34 mouse cellular contexts compared by ENCODE assay signal in the genomic region with DNA sequence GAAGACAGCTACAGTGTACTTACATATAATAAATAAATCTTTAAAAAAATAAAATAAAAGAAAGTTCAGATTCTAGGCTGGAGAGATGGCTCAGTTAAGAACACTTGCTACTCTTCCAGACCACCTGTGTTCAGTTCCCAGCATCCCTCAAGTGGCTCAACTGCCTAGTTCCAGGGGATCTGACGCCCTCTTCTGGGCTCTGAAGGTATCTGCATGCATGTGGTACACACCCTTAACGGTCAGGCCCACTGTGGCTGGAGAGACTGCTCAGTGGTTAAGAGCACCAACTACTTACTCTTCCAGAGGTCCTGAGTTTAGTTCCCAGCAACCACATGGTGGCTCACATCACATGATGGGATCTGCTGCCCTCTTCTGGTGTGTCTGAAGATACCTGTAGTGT. TPM values are rescaled to one million over a fixed set of nuclear protein-coding genes. Genes with fewer than 3 reads are reported as not detected.
A peak's percentile ranks its signal among the peaks of the same experiment; 100 is the strongest.
DNase-seq lines count a peak whose midpoint lies in the region; ATAC-seq and TF ChIP-seq lines count a peak whose summit lies in the region.
"Had no signal": no experiment of that assay in that cellular context is flagged by ENCODE, and none has a peak within 500 bp of the region (broad histone marks: within the 10 kb centered on the region; RNA-seq: fewer than 3 reads in every experiment).

No protein-coding gene starts in this region.

- no peak overlapping the region for H3K27ac ChIP-seq in intestine, postnatal 0 days (ENCODE audit: low read depth, low read length)
- H3K27ac ChIP-seq in intestine, embryonic 16.5 days (ENCODE audit: low read length), result no peak overlapping the region
- H3K27ac ChIP-seq in midbrain, postnatal 0 days (ENCODE audit: low read depth, low read length), result no peak overlapping the region
- no peak overlapping the region for H3K27ac ChIP-seq in midbrain, embryonic 14.5 days (replicated peaks; ENCODE audit: low read depth, low read length)
- H3K27ac ChIP-seq in ES-E14 (ENCODE audit: insufficient read depth, low read depth, low read length, poor library complexity, severe bottlenecking), result no peak overlapping the region
- H3K27ac ChIP-seq in bone marrow, adult 2 months (ENCODE audit: control insufficient read depth, insufficient read depth, low read depth, low read length, poor library complexity), result no peak overlapping the region
- H3K27ac ChIP-seq: embryonic facial prominence, embryonic 13.5 days; forebrain, embryonic 10.5 days; hindbrain, embryonic 12.5 days; kidney, embryonic 15.5 days; limb, embryonic 12.5 days; liver, embryonic 12.5 days; midbrain, embryonic 15.5 days; neural tube, embryonic 12.5 days had no signal

- in situ Hi-C loops in ES-E14 (cut with MboI; ENCODE audit: low sequenced_read_pairs in 2 of 2, unreplicated experiment in 2 of 2), result no loop called here

- TF ChIP-seq POLR2A in bone marrow, adult 2 months (IDR thresholded peaks at IDR 0.05; ENCODE audit: borderline replicate concordance, control insufficient read depth, low read depth, low read length), result no peak

- no peak overlapping the region for H3K4me2 ChIP-seq in intestine, postnatal 0 days (replicated peaks; ENCODE audit: low read depth)
- H3K4me2 ChIP-seq in intestine, embryonic 16.5 days (ENCODE audit: low read depth, low read length), result no peak overlapping the region
- H3K4me2 ChIP-seq in midbrain, postnatal 0 days (ENCODE audit: low read depth, low read length, poor library complexity, severe bottlenecking), result no peak overlapping the region
- no peak overlapping the region for H3K4me2 ChIP-seq in midbrain, embryonic 14.5 days (ENCODE audit: low read length)
- H3K4me2 ChIP-seq: embryonic facial prominence, embryonic 13.5 days; hindbrain, embryonic 12.5 days; kidney, embryonic 15.5 days; limb, embryonic 12.5 days; liver, embryonic 12.5 days; midbrain, embryonic 15.5 days; neural tube, embryonic 12.5 days had no signal

- no peak overlapping the region for H3K4me3 ChIP-seq in intestine, postnatal 0 days (ENCODE audit: low read depth, low read length)
- no peak overlapping the region for H3K4me3 ChIP-seq in intestine, embryonic 16.5 days (ENCODE audit: low read length)
- H3K4me3 ChIP-seq in midbrain, postnatal 0 days (ENCODE audit: low read depth, low read length), result no peak overlapping the region
- H3K4me3 ChIP-seq in midbrain, embryonic 14.5 days (replicated peaks; ENCODE audit: low read depth, low read length), result no peak overlapping the region
- no peak overlapping the region for H3K4me3 ChIP-seq in ES-E14 (ENCODE audit: insufficient read depth in 1 of 2, low read depth in 1 of 2, low read length in 2 of 2, poor library complexity in 1 of 2, severe bottlenecking in 1 of 2)
- no peak overlapping the region for H3K4me3 ChIP-seq in bone marrow, adult 2 months (replicated peaks; ENCODE audit: control insufficient read depth, low read depth, low read length)
- H3K4me3 ChIP-seq: embryonic facial prominence, embryonic 13.5 days; forebrain, embryonic 10.5 days; hindbrain, embryonic 12.5 days; kidney, embryonic 15.5 days; limb, embryonic 12.5 days; liver, embryonic 12.5 days; midbrain, embryonic 15.5 days; myocyte; neural tube, embryonic 12.5 days had no signal

- no peak overlapping the region for H3K9ac ChIP-seq in intestine, postnatal 0 days (ENCODE audit: low read depth, low read length)
- no peak overlapping the region for H3K9ac ChIP-seq in intestine, embryonic 16.5 days (ENCODE audit: low read depth, low read length)
- H3K9ac ChIP-seq in midbrain, postnatal 0 days (replicated peaks; ENCODE audit: low read length, poor library complexity, severe bottlenecking), result no peak overlapping the region
- no peak overlapping the region for H3K9ac ChIP-seq in midbrain, embryonic 14.5 days (replicated peaks; ENCODE audit: low read length)
- no peak overlapping the region for H3K9ac ChIP-seq in ES-E14 (ENCODE audit: insufficient read depth, low read depth, low read length, poor library complexity, severe bottlenecking)
- H3K9ac ChIP-seq: embryonic facial prominence, embryonic 13.5 days; hindbrain, embryonic 12.5 days; kidney, embryonic 15.5 days; limb, embryonic 12.5 days; liver, embryonic 12.5 days; midbrain, embryonic 15.5 days; neural tube, embryonic 12.5 days had no signal

- WGBS in intestine, postnatal 0 days, result 68% methylated on average over 2 of the region's 2 CpGs
- 63% methylated on average over 2 of the region's 2 CpGs for WGBS in intestine, embryonic 16.5 days
- 65% methylated on average over 2 of the region's 2 CpGs for WGBS in midbrain, postnatal 0 days
- WGBS in midbrain, embryonic 14.5 days, result 78% methylated on average over 2 of the region's 2 CpGs
- WGBS in bone marrow, adult 2 months, result 67% methylated on average over 2 of the region's 2 CpGs

- no peaks in the 10 kb centered on the region for H3K9me3 ChIP-seq in intestine, postnatal 0 days (ENCODE audit: control insufficient read depth)
- H3K9me3 ChIP-seq in intestine, embryonic 16.5 days (ENCODE audit: control insufficient read depth, low read length), result no peaks in the 10 kb centered on the region
- no peaks in the 10 kb centered on the region for H3K9me3 ChIP-seq in midbrain, postnatal 0 days (ENCODE audit: low read length)
- no peaks in the 10 kb centered on the region for H3K9me3 ChIP-seq in midbrain, embryonic 14.5 days (ENCODE audit: control insufficient read depth, low read length)
- no peaks in the 10 kb centered on the region for H3K9me3 ChIP-seq in ES-E14 (ENCODE audit: control insufficient read depth, insufficient read depth, low read depth, low read length)
- H3K9me3 ChIP-seq: embryonic facial prominence, embryonic 13.5 days; forebrain, embryonic 10.5 days; hindbrain, embryonic 12.5 days; kidney, embryonic 15.5 days; limb, embryonic 12.5 days; liver, embryonic 12.5 days; midbrain, embryonic 15.5 days; neural tube, embryonic 12.5 days had no signal

- peaks cover 34% of the 10 kb centered on the region for H3K27me3 ChIP-seq in intestine, postnatal 0 days (replicated peaks; ENCODE audit: control insufficient read depth, insufficient read depth, low read length)
- H3K27me3 ChIP-seq in intestine, embryonic 16.5 days (replicated peaks; ENCODE audit: control insufficient read depth, insufficient read depth, low read length), result peaks cover 39% of the 10 kb centered on the region
- H3K27me3 ChIP-seq in midbrain, postnatal 0 days (ENCODE audit: insufficient read depth, low read length), result peaks cover 33% of the 10 kb centered on the region
- peaks cover 76% of the 10 kb centered on the region for H3K27me3 ChIP-seq in midbrain, embryonic 14.5 days (ENCODE audit: control insufficient read depth, insufficient read depth, low read length)

- intact Hi-C loops in left cerebral cortex, postnatal 25 days (cut with DNase I), result no loop called here
- intact Hi-C loops in left cerebral cortex, postnatal 10 days (cut with DNase I), result no loop called here

- peak; percentile 33 for TF ChIP-seq CTCF in intestine, postnatal 0 days (IDR thresholded peaks at IDR 0.05; ENCODE audit: low read depth)
- peak; percentile 33; the same call in 1 of the 2 replicates for TF ChIP-seq CTCF in midbrain, postnatal 0 days (IDR thresholded peaks at IDR 0.05)
- 0 out of 2 replicates have a peak, but pooled peaks have one; percentile 12 for TF ChIP-seq CTCF in bone marrow, adult 2 months (IDR thresholded peaks at IDR 0.05; ENCODE audit: control insufficient read depth, insufficient read depth, low read length)

- no peak for DNase-seq in midbrain, postnatal 0 days (ENCODE audit: low spot score)
- DNase-seq in midbrain, embryonic 14.5 days, result no peak
- DNase-seq in ES-E14 (ENCODE audit: low read depth, low spot score), result peak; percentile 57
- DNase-seq in left cerebral cortex, postnatal 25 days (ENCODE audit: low spot score in 2 of 2), result no peak
- no peak for DNase-seq in left cerebral cortex, postnatal 10 days (ENCODE audit: extremely low spot score in 1 of 2, low spot score in 2 of 2)
- DNase-seq: adrenal gland, postnatal 10 days; B cell, adult 2 months; cerebellum, adult 11 months; cerebellum, adult 9-11 months; gastrocnemius, postnatal 10 days; heart, postnatal 14 days; kidney, adult 18-20 months; kidney, postnatal 36 days; lung, adult 2 months; lung, postnatal 10 days; right cerebral cortex, adult 18-20 months had no signal

- H3K36me3 ChIP-seq in intestine, postnatal 0 days (ENCODE audit: control insufficient read depth, insufficient read depth), result no peaks in the 10 kb centered on the region; the same call in 1 of the 2 replicates
- H3K36me3 ChIP-seq in intestine, embryonic 16.5 days (ENCODE audit: control insufficient read depth, insufficient read depth, low read length), result no peaks in the 10 kb centered on the region
- peaks cover 21% of the 10 kb centered on the region for H3K36me3 ChIP-seq in midbrain, postnatal 0 days (ENCODE audit: insufficient read depth, low read length)
- peaks cover 11% of the 10 kb centered on the region; the same call in 1 of the 2 replicates for H3K36me3 ChIP-seq in midbrain, embryonic 14.5 days (ENCODE audit: control insufficient read depth, insufficient read depth, low read length)
- no peaks in the 10 kb centered on the region for H3K36me3 ChIP-seq in ES-E14 (ENCODE audit: control insufficient read depth, insufficient read depth, low read length, poor library complexity, severe bottlenecking)
- H3K36me3 ChIP-seq: hindbrain, embryonic 12.5 days; liver, embryonic 12.5 days; midbrain, embryonic 15.5 days; neural tube, embryonic 12.5 days had no signal

- ATAC-seq in intestine, postnatal 0 days, result no peak
- no peak for ATAC-seq in intestine, embryonic 16.5 days
- no peak for ATAC-seq in midbrain, postnatal 0 days (ENCODE audit: low FRiP score)
- no peak for ATAC-seq in midbrain, embryonic 14.5 days (ENCODE audit: low FRiP score, low TSS enrichment)
- ATAC-seq: forebrain, embryonic 16.5 days; liver, embryonic 12.5 days; midbrain, embryonic 15.5 days had no signal

- no peaks in the 10 kb centered on the region for H3K4me1 ChIP-seq in intestine, postnatal 0 days (replicated peaks; ENCODE audit: control insufficient read depth, insufficient read depth, low read length)
- peaks cover 25% of the 10 kb centered on the region for H3K4me1 ChIP-seq in intestine, embryonic 16.5 days (ENCODE audit: control insufficient read depth, insufficient read depth, low read length)
- H3K4me1 ChIP-seq in midbrain, postnatal 0 days (ENCODE audit: insufficient read depth, low read length), result peaks cover 10% of the 10 kb centered on the region; the same call in 1 of the 2 replicates
- H3K4me1 ChIP-seq in midbrain, embryonic 14.5 days (ENCODE audit: control insufficient read depth, insufficient read depth, low read length), result peaks cover 16% of the 10 kb centered on the region; the same call in 1 of the 2 replicates
- H3K4me1 ChIP-seq in ES-E14 (ENCODE audit: control insufficient read depth in 2 of 2, insufficient read depth in 2 of 2, low read length in 2 of 2, poor library complexity in 1 of 2), result peaks cover 0 to 14% of the 10 kb centered on the region in 2 experiments; a peak in 2 of 4 replicates
- no peaks in the 10 kb centered on the region for H3K4me1 ChIP-seq in bone marrow, adult 2 months (ENCODE audit: control insufficient read depth, insufficient read depth, low read length)

RNA-seq across cellular contexts. Expression of a gene that starts 3.9 kb away (rescaled TPM):
- polyA plus RNA-seq in intestine, postnatal 0 days (2015; fragmentation: Nextera tagmentation; extraction: Ambion mirVana), result 2.9 and 3.1 TPM in 2 replicates
- polyA plus RNA-seq in intestine, embryonic 16.5 days (2015; fragmentation: Nextera tagmentation; extraction: Ambion mirVana), result 3.4 and 4.7 TPM in 2 replicates
- 138 and 149 TPM in 2 replicates for total RNA-seq in midbrain, postnatal 0 days (2014; rRNA removed)
- polyA plus RNA-seq in midbrain, postnatal 0 days (2015; fragmentation: Nextera tagmentation; extraction: Ambion mirVana), result 20.1 and 21.2 TPM in 2 replicates
- 14.0 and 15.2 TPM in 2 replicates for polyA plus RNA-seq in midbrain, embryonic 14.5 days (2014; fragmentation: Nextera tagmentation; extraction: Ambion mirVana)
- 5.1 and 7.2 TPM in 2 replicates for total RNA-seq in ES-E14 (2012; rRNA removed)
- polyA plus RNA-seq in bone marrow, adult 2 months (2011; ENCODE audit: insufficient read depth, insufficient read length, low replicate concordance, missing spikeins), result 1.4 and 4.1 TPM in 2 replicates
- total RNA-seq in left cerebral cortex, postnatal 25 days (2021), result 10 to 100 TPM; 26.8 to 37.1 TPM
- total RNA-seq in left cerebral cortex, postnatal 10 days (2021), result 10 to 100 TPM; 32.9 to 35.7 TPM

RNA-seq across cellular contexts. Expression of a gene that starts 13.5 kb away (rescaled TPM):
- not detected in 2 replicates for polyA plus RNA-seq in intestine, postnatal 0 days (2015; fragmentation: Nextera tagmentation; extraction: Ambion mirVana)
- polyA plus RNA-seq in intestine, embryonic 16.5 days (2015; fragmentation: Nextera tagmentation; extraction: Ambion mirVana), result not detected in 2 replicates
- not detected in 2 replicates for total RNA-seq in midbrain, postnatal 0 days (2014; rRNA removed)
- 0.19 and 0.36 TPM in 2 replicates for polyA plus RNA-seq in midbrain, postnatal 0 days (2015; fragmentation: Nextera tagmentation; extraction: Ambion mirVana)
- 0.39 and 1.2 TPM in 2 replicates for polyA plus RNA-seq in midbrain, embryonic 14.5 days (2014; fragmentation: Nextera tagmentation; extraction: Ambion mirVana)
- 0.58 and 1.1 TPM in 2 replicates for total RNA-seq in ES-E14 (2012; rRNA removed)
- polyA plus RNA-seq in bone marrow, adult 2 months (2011; ENCODE audit: insufficient read depth, insufficient read length, low replicate concordance, missing spikeins), result not detected in 2 replicates
- total RNA-seq in left cerebral cortex, postnatal 25 days (2021), result under 1 TPM; 0.30 to 0.37 TPM
- total RNA-seq in left cerebral cortex, postnatal 10 days (2021), result not detected
- total RNA-seq: adrenal gland, postnatal 10 days; common myeloid progenitor, adult 5-6 weeks; gastrocnemius, postnatal 10 days; heart, postnatal 14 days; layer of hippocampus, adult 8-10 months had no signal
- polyA plus RNA-seq: embryonic facial prominence, embryonic 13.5 days; forebrain, embryonic 16.5 days; gonadal fat pad, adult 2 months; heart, embryonic 14.5 days; kidney, embryonic 15.5 days; limb, embryonic 12.5 days; liver, embryonic 12.5 days; lung, adult 2 months; urinary bladder, adult 2 months had no signal

RNA-seq across cellular contexts. Expression of a gene that starts 19.1 kb away (rescaled TPM):
- polyA plus RNA-seq in intestine, postnatal 0 days (2015; fragmentation: Nextera tagmentation; extraction: Ambion mirVana), result 12.6 and 12.9 TPM in 2 replicates
- polyA plus RNA-seq in intestine, embryonic 16.5 days (2015; fragmentation: Nextera tagmentation; extraction: Ambion mirVana), result 13.7 and 15.4 TPM in 2 replicates
- 34.6 and 38.9 TPM in 2 replicates for total RNA-seq in midbrain, postnatal 0 days (2014; rRNA removed)
- 15.7 and 17.9 TPM in 2 replicates for polyA plus RNA-seq in midbrain, postnatal 0 days (2015; fragmentation: Nextera tagmentation; extraction: Ambion mirVana)
- 14.9 and 23.7 TPM in 2 replicates for polyA plus RNA-seq in midbrain, embryonic 14.5 days (2014; fragmentation: Nextera tagmentation; extraction: Ambion mirVana)
- total RNA-seq in ES-E14 (2012; rRNA removed), result 47.7 and 61.4 TPM in 2 replicates
- polyA plus RNA-seq in bone marrow, adult 2 months (2011; ENCODE audit: insufficient read depth, insufficient read length, low replicate concordance, missing spikeins), result 5.0 and 7.8 TPM in 2 replicates
- total RNA-seq in left cerebral cortex, postnatal 25 days (2021), result 10 to 100 TPM; 50.9 to 56.7 TPM
- 10 to 100 TPM; 31.7 to 32.3 TPM for total RNA-seq in left cerebral cortex, postnatal 10 days (2021)

RNA-seq across cellular contexts. Expression of a gene that starts 40.9 kb away (rescaled TPM):
- polyA plus RNA-seq in intestine, postnatal 0 days (2015; fragmentation: Nextera tagmentation; extraction: Ambion mirVana), result 0.69 and 0.70 TPM in 2 replicates
- 1.5 and 1.8 TPM in 2 replicates for polyA plus RNA-seq in intestine, embryonic 16.5 days (2015; fragmentation: Nextera tagmentation; extraction: Ambion mirVana)
- 7.6 and 15.2 TPM in 2 replicates for total RNA-seq in midbrain, postnatal 0 days (2014; rRNA removed)
- 7.2 and 8.8 TPM in 2 replicates for polyA plus RNA-seq in midbrain, postnatal 0 days (2015; fragmentation: Nextera tagmentation; extraction: Ambion mirVana)
- polyA plus RNA-seq in midbrain, embryonic 14.5 days (2014; fragmentation: Nextera tagmentation; extraction: Ambion mirVana), result 4.2 and 6.9 TPM in 2 replicates
- total RNA-seq in ES-E14 (2012; rRNA removed), result 4.6 and 9.0 TPM in 2 replicates
- polyA plus RNA-seq in bone marrow, adult 2 months (2011; ENCODE audit: insufficient read depth, insufficient read length, low replicate concordance, missing spikeins), result not detected in 2 replicates
- 10 to 100 TPM in 1 of 2 experiments, 1 to 10 TPM in 1; 8.7 to 11.1 TPM for total RNA-seq in left cerebral cortex, postnatal 25 days (2021)
- 1 to 10 TPM; 1.1 to 4.5 TPM for total RNA-seq in left cerebral cortex, postnatal 10 days (2021)
- total RNA-seq: common myeloid progenitor, adult 5-6 weeks had no signal

RNA-seq across cellular contexts. Expression of a gene that starts 47.6 kb away (rescaled TPM):
- polyA plus RNA-seq in intestine, postnatal 0 days (2015; fragmentation: Nextera tagmentation; extraction: Ambion mirVana), result 281 and 296 TPM in 2 replicates
- 281 and 323 TPM in 2 replicates for polyA plus RNA-seq in intestine, embryonic 16.5 days (2015; fragmentation: Nextera tagmentation; extraction: Ambion mirVana)
- 177 and 203 TPM in 2 replicates for total RNA-seq in midbrain, postnatal 0 days (2014; rRNA removed)
- polyA plus RNA-seq in midbrain, postnatal 0 days (2015; fragmentation: Nextera tagmentation; extraction: Ambion mirVana), result 125 and 148 TPM in 2 replicates
- polyA plus RNA-seq in midbrain, embryonic 14.5 days (2014; fragmentation: Nextera tagmentation; extraction: Ambion mirVana), result 165 and 174 TPM in 2 replicates
- total RNA-seq in ES-E14 (2012; rRNA removed), result 1,269 and 1,458 TPM in 2 replicates
- 723 and 1,224 TPM in 2 replicates for polyA plus RNA-seq in bone marrow, adult 2 months (2011; ENCODE audit: insufficient read depth, insufficient read length, low replicate concordance, missing spikeins)
- 100 to 1,000 TPM; 160 TPM for total RNA-seq in left cerebral cortex, postnatal 25 days (2021)
- total RNA-seq in left cerebral cortex, postnatal 10 days (2021), result 100 to 1,000 TPM; 224 to 239 TPM
